Mouse (Mus musculus) neural tube, embryonic 10.5 days (tissue): ENCODE results near the gene Klf6.
A peak's percentile ranks its signal among the peaks of the same experiment; 100 is the strongest.

Source experiments
- DNase-seq: peaks from one replicate; pipeline ENCODE4 v3.0.0-alpha.2; 2017; ENCODE audit warnings: low spot score; ENCODE audit errors: extremely low spot score

The Klf6 gene

GRCm38 (mm10) chr13:5861157-5862002, at the start of gene Klf6:
Klf6 (plus strand) TSS chr13:5861482.
- peak; percentile 98 for DNase-seq

- DNase-seq: no peak
These were observed 47.8 kb upstream of the Klf6 start for GRCm38 (mm10) chr13:5813433-5813832.

GRCm38 (mm10) chr13:5817250-5817649, 44.0 kb upstream of the Klf6 start:
- no peak for DNase-seq

GRCm38 (mm10) chr13:5819173-5819572, 42.1 kb upstream of the Klf6 start:
- no peak for DNase-seq

GRCm38 (mm10) chr13:5822586-5822985, 38.7 kb upstream of the Klf6 start:
- DNase-seq: no peak

- DNase-seq: no peak
These were observed 38.1 kb upstream of the Klf6 start for GRCm38 (mm10) chr13:5823150-5823549.

GRCm38 (mm10) chr13:5824189-5824815, 37.0 kb upstream of the Klf6 start:
- no peak for DNase-seq

GRCm38 (mm10) chr13:5826170-5826827, 35.0 kb upstream of the Klf6 start:
- DNase-seq: no peak

- DNase-seq: no peak
These were observed 29.3 kb upstream of the Klf6 start for GRCm38 (mm10) chr13:5831976-5832375.

- DNase-seq: no peak
These were observed 24.0 kb upstream of the Klf6 start for GRCm38 (mm10) chr13:5837174-5837777.

GRCm38 (mm10) chr13:5841418-5841817, 19.9 kb upstream of the Klf6 start:
- DNase-seq: no peak

GRCm38 (mm10) chr13:5842911-5843310, 18.4 kb upstream of the Klf6 start:
- DNase-seq: no peak

- DNase-seq: no peak
These were observed 17.5 kb upstream of the Klf6 start for GRCm38 (mm10) chr13:5843829-5844228.

- no peak for DNase-seq
These were observed 16.9 kb upstream of the Klf6 start for GRCm38 (mm10) chr13:5844338-5844737.

- no peak for DNase-seq
These were observed 16.1 kb upstream of the Klf6 start for GRCm38 (mm10) chr13:5845161-5845590.

- DNase-seq: no peak
These were observed 15.7 kb upstream of the Klf6 start for GRCm38 (mm10) chr13:5845605-5846004.

GRCm38 (mm10) chr13:5846860-5847259, 14.4 kb upstream of the Klf6 start:
- DNase-seq: no peak

GRCm38 (mm10) chr13:5847736-5848135, 13.5 kb upstream of the Klf6 start:
- DNase-seq: no peak

- no peak for DNase-seq
These were observed 578 bp upstream of the Klf6 start for GRCm38 (mm10) chr13:5860651-5861156.

GRCm38 (mm10) chr13:5862003-5862625, 832 bp downstream of the Klf6 start:
- DNase-seq: peak; percentile 35
